Mouse (Mus musculus): ENCODE results near the gene Tas2r102. TPM values are rescaled to one million over a fixed set of nuclear protein-coding genes. Genes with fewer than 3 reads are reported as not detected.

Gene Tas2r102
- total RNA-seq (2017), result not detected in 2 replicates

DNA sequence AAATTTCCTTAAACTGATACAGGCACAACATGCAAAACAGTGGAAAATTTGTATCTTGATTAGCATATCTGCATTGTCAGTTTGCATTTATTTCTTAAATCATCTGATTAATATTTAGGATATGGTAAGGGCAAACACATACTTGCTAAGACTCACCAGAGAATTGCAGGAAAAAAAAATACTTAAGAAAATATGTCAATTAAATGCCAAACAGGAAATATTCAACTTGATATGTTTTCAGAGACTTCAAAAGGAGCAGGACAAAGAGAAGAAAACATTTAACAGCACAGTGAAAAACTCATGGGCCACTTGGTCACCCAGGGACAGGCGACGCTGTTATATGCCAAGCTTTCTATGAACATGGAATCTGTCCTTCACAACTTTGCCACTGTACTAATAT, at the start of gene Tas2r102:
Gene Tas2r102, plus strand, starts transcription at position 301 of the 400 bp plus-strand sequence.
- ATAC-seq (replicated peaks; ENCODE audit: low read depth, poor library complexity, severe bottlenecking), result no peak

DNA sequence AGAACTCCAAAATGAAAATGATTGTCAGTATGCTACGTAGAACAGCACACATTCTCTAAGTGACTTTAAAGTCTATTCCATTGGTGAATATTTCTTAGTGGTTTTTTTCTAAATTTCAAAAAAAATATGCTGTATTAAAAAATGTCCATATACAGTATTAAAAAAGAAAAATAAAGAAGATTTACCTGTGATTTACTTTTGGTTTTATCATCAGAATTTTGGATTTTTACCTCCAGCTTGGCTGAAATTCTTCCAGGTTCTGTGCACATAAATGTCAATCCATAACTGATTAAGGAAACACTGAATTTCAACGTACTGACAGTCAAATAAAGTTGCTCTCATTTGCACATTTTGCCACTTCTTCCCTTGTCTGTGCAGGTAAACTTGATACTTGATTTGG, 24.0 kb upstream of the Tas2r102 start, which contains the start of gene Tas2r115:
Gene Tas2r115, minus strand, starts transcription at position 101 of the 400 bp plus-strand sequence.
- ATAC-seq (replicated peaks; ENCODE audit: low read depth, poor library complexity, severe bottlenecking), result no peak

DNA sequence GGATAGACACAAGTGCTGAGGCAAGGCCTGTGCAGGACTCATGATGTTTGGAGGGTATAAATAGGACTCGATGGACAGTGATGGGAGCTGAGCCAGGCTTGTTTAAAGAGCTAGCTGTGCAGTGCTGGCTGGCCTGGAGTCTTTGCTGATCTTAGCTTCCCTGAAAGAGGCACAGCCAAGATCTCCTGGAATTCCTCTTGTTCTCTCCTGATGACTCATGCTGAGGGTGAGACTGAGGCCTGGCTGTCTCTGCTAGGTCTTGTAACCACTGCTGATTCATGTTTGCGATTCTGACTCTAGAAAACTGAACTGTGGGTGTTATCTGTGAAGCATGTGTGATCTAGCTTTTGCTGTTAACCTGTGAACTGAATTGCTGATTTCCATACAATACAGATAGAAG, 11.7 kb upstream of the Tas2r102 start:
- no peak for ATAC-seq (replicated peaks; ENCODE audit: low read depth, poor library complexity, severe bottlenecking)

GRCm38 (mm10) chr6:132754430-132754829, 7.5 kb upstream of the Tas2r102 start, which contains the start of gene Tas2r124:
Tas2r124 (plus strand) TSS chr6:132754730.
- ATAC-seq (replicated peaks; ENCODE audit: low read depth, poor library complexity, severe bottlenecking), result no peak

DNA sequence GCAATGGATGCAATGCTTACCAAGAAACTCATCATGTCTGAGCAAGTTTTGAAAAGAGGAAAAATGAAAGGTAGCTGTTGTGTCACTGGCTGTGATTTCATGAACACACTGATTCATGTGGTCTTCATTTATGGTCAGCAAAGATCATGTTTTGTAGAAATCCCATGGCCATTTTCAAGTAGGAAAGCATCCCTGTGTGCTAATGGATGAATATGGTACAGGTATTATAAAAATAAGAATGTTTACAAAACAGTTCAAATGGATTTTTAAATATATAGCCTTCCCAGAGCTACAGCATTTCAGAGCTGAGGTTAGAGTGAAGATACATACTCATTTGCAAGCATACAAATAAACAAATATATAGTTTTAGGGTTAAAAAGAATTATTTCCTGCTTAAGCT, 16.1 kb downstream of the Tas2r102 start, which contains the start of gene Tas2r136:
Gene Tas2r136, minus strand, starts transcription at position 101 of the 400 bp plus-strand sequence.
- ATAC-seq (replicated peaks; ENCODE audit: low read depth, poor library complexity, severe bottlenecking), result no peak

DNA sequence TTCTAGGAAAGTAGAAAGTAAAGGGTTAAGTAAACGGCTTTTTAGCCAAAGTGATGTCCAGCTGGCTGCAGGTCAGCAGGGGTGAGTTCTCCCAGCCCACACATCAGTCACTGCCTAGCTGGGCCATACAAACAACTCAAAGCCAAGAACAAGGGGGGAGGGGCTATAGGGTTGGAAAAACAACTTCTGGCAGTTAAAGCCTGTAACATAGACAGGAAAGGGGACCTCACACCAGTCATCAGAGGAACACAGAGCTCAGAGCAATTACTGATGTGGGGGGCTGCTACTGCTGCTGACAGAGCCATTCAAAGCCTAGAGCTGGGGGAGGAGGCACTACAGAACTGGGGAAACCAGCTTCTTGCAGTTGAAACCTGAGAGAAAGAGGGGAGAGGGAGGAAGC, 33.5 kb downstream of the Tas2r102 start:
- ATAC-seq (replicated peaks; ENCODE audit: low read depth, poor library complexity, severe bottlenecking), result no peak

DNA sequence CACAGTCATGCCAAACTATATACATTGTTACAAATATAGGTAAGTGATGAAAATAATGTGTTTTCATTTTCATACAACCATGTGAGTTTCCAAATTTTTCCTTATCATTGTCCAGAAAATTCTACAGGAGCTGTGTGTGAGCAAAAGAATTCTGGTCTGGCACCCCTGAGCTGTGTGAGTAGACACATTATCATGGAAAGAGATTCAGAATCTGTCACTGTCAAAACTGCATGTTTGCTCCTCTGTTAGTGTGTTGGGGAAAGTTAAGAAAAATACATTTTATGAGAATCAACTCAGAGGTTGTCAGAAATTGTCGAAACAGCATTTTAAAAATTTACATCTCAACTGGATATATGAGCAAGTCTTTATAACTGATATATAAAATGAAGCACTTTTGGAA, 40.6 kb downstream of the Tas2r102 start, which contains the start of gene Tas2r117:
Gene Tas2r117, plus strand, starts transcription at position 301 of the 400 bp plus-strand sequence.
- ATAC-seq (replicated peaks; ENCODE audit: low read depth, poor library complexity, severe bottlenecking), result no peak

Other genes with a start within 250 kb of the Tas2r102 start
- gene Prh1, start 192.3 kb upstream of the Tas2r102 start, total RNA-seq (2017), result not detected in 2 replicates
- not detected in 2 replicates for gene Prp2, start 166.2 kb upstream of the Tas2r102 start, total RNA-seq (2017)
- gene A630073D07Rik, start 110.6 kb upstream of the Tas2r102 start, total RNA-seq (2017), result not detected in 2 replicates
- gene Tas2r120, start 105.2 kb upstream of the Tas2r102 start, total RNA-seq (2017), result not detected in 2 replicates
- not detected in 2 replicates for gene Tas2r121, start 61.1 kb upstream of the Tas2r102 start, total RNA-seq (2017)
- not detected in 2 replicates for gene Tas2r122, start 50.2 kb upstream of the Tas2r102 start, total RNA-seq (2017)
- gene Tas2r115, start 24.1 kb upstream of the Tas2r102 start, total RNA-seq (2017), result not detected in 2 replicates
- not detected in 2 replicates for gene Tas2r124, start 7.4 kb upstream of the Tas2r102 start, total RNA-seq (2017)
- gene Tas2r136, start 16.0 kb downstream of the Tas2r102 start, total RNA-seq (2017), result not detected in 2 replicates
- gene Tas2r117, start 40.7 kb downstream of the Tas2r102 start, total RNA-seq (2017), result not detected in 2 replicates
- not detected in 2 replicates for gene Tas2r123, start 85.0 kb downstream of the Tas2r102 start, total RNA-seq (2017)
- gene Tas2r116, start 93.3 kb downstream of the Tas2r102 start, total RNA-seq (2017), result not detected in 2 replicates
- gene Tas2r110, start 105.9 kb downstream of the Tas2r102 start, total RNA-seq (2017), result not detected in 2 replicates
- not detected in 2 replicates for gene Tas2r113, start 130.9 kb downstream of the Tas2r102 start, total RNA-seq (2017)
- gene Tas2r125, start 147.5 kb downstream of the Tas2r102 start, total RNA-seq (2017), result not detected in 2 replicates
- gene Tas2r129, start 189.0 kb downstream of the Tas2r102 start, total RNA-seq (2017), result not detected in 2 replicates
- gene Tas2r131, start 195.8 kb downstream of the Tas2r102 start, total RNA-seq (2017), result not detected in 2 replicates
- not detected in 2 replicates for gene Tas2r109, start 218.8 kb downstream of the Tas2r102 start, total RNA-seq (2017)

Measured in common myeloid progenitor, adult 5-6 weeks (primary cell).